Mouse (Mus musculus): ENCODE results near the gene Fndc1.

Gene Fndc1

GRCm38 (mm10) chr17:7821553-7822186 is 5.4 kb downstream of the Fndc1 start:
- in situ Hi-C loops (cut with MboI; ENCODE audit: low sequenced_read_pairs): loop anchor here (25.0 kb wide), 1 partner anchor 534 kb away; no protein-coding TSS in a partner anchor

DNA sequence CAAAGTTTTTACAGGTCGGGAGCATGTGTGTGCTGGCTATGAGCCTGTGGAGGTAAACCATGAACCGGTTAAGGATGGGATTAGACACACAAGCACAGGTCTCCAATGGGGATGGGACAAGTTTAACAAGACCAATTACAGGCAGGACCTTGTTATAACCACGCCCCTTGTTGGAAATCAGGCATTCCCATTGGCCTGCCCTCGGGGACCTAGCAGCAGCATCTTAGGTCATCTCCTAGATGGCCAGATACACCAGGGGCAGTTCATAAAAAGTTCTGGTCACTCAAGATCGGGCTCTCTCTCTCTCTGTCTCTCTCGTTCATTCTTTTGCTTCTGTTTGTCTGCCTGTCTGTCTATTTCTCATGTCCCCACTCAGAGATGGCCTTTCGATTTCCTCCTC is 6.9 kb downstream of the Fndc1 start:
- in situ Hi-C loops (cut with MboI; ENCODE audit: low sequenced_read_pairs): loop anchor here (25.0 kb wide), 1 partner anchor 533 kb away; no protein-coding TSS in a partner anchor

DNA sequence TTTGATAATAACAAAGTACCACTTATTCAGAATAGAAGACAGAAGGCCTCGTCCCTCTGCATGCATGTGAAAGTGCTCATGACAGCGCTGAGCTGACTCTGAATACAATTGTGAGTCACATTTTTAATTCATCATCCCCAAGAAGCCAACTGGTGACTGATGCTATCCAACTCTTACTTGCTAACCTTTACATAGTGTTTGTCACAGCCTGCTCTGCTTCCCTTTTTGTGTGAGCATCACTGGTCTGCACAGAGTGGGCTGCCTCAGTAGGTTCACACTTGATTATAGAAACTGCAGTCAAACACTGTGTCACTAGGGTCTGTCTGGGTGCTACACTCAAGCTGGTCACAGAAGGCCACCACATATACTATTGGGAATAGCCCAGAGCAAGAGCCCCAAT is 10.5 kb downstream of the Fndc1 start:
- in situ Hi-C loops (cut with MboI; ENCODE audit: low sequenced_read_pairs): loop anchor here (25.0 kb wide), 1 partner anchor 529 kb away; no protein-coding TSS in a partner anchor

- in situ Hi-C loops (cut with MboI; ENCODE audit: low sequenced_read_pairs): loop anchor here (25.0 kb wide), 1 partner anchor 527 kb away; no protein-coding TSS in a partner anchor
Observed at GRCm38 (mm10) chr17:7814433-7814832, 12.7 kb downstream of the Fndc1 start.

DNA sequence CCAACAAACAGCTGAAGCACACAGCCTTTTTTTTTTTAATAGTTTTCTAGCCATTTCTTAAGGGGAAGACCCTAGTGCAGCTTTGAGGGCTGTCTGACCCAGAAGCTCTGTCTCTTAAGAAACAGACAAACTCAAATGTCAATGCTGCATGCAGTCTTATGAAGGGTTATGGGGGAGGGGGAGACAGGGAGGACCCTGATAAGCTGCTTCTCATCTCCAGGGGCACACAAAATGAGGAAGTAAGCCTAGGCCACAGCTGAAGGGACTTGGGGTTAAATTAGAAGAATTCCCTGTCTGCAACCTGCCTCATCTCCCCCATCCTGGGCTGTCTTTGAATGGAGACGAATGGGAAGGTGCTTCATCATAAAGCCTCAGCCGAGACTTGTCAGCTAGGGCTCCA is 19.1 kb downstream of the Fndc1 start:
- in situ Hi-C loops (cut with MboI; ENCODE audit: low sequenced_read_pairs): loop anchor here (25.0 kb wide), 1 partner anchor 521 kb away; no protein-coding TSS in a partner anchor

GRCm38 (mm10) chr17:7805105-7805504 is 22.0 kb downstream of the Fndc1 start:
- in situ Hi-C loops (cut with MboI; ENCODE audit: low sequenced_read_pairs): loop anchor here (25.0 kb wide), 1 partner anchor 518 kb away; no protein-coding TSS in a partner anchor

GRCm38 (mm10) chr17:7802483-7802882 is 24.6 kb downstream of the Fndc1 start:
- in situ Hi-C loops (cut with MboI; ENCODE audit: low sequenced_read_pairs): loop anchor here (25.0 kb wide), 1 partner anchor 515 kb away; no protein-coding TSS in a partner anchor

DNA sequence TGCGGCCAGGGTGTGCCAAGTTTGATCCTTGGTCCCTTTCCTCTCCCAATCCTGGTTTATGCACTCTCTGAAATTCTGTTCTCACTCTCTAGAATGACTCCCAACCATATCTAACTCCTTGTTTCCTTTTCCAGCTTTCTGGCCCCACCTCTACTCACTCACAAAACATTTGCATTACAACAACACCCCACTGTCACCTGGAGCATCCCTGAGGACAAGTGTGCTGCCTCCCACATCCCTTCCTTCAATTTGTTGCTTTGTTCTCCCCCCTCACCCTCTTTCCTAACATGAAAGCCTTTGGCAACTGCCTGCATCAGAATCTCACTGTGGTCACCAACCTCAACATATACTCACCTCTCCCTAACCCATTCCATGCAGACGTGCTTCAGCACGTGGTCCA is 27.2 kb downstream of the Fndc1 start:
- in situ Hi-C loops (cut with MboI; ENCODE audit: low sequenced_read_pairs): loop anchor here (25.0 kb wide), 1 partner anchor 513 kb away; no protein-coding TSS in a partner anchor

- in situ Hi-C loops (cut with MboI; ENCODE audit: low sequenced_read_pairs): no loop called here
Observed at GRCm38 (mm10) chr17:7795584-7795983, 31.5 kb downstream of the Fndc1 start.

GRCm38 (mm10) chr17:7795168-7795567 is 31.9 kb downstream of the Fndc1 start:
- in situ Hi-C loops (cut with MboI; ENCODE audit: low sequenced_read_pairs): no loop called here

GRCm38 (mm10) chr17:7794093-7794492 is 33.0 kb downstream of the Fndc1 start:
- in situ Hi-C loops (cut with MboI; ENCODE audit: low sequenced_read_pairs): no loop called here

DNA sequence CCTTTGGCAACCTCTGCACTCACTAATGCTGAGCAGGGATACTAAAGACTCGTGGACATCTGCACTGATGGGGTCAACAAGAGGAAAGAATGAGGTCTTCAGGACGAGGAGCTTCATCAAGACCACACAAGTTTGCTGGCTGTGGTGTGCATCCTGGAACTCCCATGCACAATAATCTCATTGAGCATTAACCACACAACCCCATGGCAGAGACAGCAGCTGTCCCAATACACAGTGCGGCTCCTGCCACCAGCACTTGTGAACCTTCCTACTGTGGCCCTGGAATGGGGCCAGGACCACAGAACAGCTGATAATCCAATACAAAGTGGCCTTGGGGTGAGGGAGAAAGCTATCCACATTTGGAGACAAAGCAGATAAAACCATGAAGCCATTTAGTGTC is 36.6 kb downstream of the Fndc1 start:
- in situ Hi-C loops (cut with MboI; ENCODE audit: low sequenced_read_pairs): no loop called here

DNA sequence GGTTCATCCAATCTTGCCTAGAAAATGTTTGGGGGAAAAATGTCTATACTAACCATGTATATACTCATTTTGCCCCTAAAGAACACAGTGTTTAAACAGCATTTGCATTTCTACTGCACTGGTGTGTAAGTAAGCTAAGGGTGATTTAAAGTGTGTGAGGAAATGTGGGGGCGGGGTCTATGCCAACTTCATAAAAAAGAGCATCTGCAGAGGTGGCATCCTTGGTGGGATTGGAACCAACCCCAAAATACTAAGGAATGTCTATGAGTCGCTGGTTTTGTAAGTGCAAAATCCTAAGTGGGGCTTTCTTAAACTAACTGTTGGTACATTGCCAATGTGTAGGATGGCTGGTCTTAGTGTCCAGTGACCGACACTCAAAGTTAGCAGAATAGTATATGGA is 53.0 kb downstream of the Fndc1 start:
- in situ Hi-C loops (cut with MboI; ENCODE audit: low sequenced_read_pairs): no loop called here

DNA sequence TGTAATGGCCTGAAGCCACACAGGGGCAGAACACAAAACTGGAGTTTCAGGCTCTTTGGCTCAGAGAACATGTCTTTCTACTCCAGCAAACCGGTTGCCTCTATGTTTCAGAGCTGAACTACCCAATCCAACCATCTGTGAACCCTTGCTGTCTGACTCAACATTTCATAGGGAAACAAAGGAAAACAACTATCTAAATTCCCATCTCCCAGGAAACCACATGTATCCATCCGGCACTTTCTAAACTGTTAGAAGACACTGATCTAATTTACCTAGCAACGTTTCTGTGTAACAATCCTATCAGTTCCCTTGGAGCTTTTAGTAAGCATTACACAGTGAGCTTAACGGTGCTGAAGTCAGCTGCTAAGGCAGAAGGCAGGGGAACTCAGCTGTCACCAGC is 67.3 kb downstream of the Fndc1 start:
- in situ Hi-C loops (cut with MboI; ENCODE audit: low sequenced_read_pairs): no loop called here

DNA sequence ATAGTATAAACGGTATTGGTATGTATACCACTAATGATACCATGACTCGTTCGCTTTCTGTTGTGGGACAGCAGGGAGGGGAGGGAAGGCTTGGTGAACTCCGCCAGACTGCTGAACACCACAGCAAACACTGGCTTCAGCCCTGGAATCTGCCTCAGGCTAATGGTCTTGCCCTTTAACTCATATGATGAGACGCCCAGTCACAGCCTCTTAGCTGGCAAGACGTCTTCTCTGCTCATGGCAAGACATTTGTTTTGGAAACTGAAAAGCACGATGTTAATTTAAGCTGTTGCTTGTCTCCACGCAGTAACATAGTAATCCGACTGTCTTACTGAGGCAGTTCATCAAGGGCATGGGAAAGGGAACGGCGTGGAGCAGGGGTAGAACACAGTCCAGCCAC is 72.1 kb downstream of the Fndc1 start:
- in situ Hi-C loops (cut with MboI; ENCODE audit: low sequenced_read_pairs): no loop called here

DNA sequence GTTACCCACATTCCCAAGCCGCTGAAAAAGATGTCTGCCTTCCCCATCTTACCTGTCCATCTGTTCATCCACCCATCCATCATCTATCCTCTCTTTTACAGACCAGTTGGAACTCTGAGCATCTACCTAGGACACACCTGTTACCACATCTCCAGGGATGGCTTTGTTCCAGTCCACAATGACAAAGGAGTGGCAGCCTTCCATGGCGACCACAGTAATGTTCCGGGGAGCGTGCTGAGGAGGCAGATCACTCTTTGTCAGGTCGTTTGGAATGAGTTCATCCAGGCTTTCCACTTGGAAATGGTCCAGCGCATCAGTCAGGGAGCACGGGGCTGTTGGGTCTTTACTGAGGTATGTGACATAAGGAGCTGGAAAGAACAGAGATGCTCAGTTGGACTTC is 73.7 kb downstream of the Fndc1 start:
- in situ Hi-C loops (cut with MboI; ENCODE audit: low sequenced_read_pairs): no loop called here

DNA sequence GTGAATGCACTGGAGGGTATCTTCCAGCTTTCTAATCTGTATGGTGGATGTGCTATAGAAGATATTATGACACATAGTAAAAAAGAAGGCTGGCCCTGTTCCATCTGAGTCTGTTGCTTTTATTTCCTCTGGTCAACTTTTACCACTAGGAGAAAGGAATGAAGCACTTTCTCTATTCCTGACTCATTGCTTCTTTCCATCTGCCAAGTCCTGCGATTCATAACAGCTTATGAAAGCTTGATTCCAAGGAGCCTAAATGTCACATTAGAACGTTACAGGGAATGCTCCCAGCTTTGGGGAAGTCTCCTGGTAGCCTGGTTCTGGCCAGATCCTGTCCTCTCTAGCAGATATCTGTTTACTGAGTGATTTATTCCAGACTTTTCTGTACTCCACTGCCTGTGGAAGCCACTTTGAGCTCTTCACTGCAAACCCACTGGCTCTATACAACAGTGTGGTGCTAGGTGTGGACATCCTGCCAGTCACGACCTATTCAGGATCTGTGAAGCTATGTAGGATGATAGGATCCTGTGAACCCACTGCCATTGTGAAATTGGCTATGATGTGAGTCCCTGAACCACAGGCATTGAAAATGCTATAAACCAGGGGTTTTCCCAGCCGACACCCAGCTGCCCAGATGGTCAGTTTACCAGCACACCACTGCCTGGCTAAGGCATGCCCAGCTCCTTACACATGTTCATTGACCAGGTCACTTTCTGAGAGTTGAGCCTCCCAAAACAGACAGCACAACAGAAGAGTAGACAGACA is 77.9 kb downstream of the Fndc1 start:
- in situ Hi-C loops (cut with MboI; ENCODE audit: low sequenced_read_pairs): no loop called here

- in situ Hi-C loops (cut with MboI; ENCODE audit: low sequenced_read_pairs): no loop called here
Observed at GRCm38 (mm10) chr17:7746841-7747240, 80.3 kb downstream of the Fndc1 start.

GRCm38 (mm10) chr17:7744976-7745375 is 82.1 kb downstream of the Fndc1 start:
- in situ Hi-C loops (cut with MboI; ENCODE audit: low sequenced_read_pairs): no loop called here

DNA sequence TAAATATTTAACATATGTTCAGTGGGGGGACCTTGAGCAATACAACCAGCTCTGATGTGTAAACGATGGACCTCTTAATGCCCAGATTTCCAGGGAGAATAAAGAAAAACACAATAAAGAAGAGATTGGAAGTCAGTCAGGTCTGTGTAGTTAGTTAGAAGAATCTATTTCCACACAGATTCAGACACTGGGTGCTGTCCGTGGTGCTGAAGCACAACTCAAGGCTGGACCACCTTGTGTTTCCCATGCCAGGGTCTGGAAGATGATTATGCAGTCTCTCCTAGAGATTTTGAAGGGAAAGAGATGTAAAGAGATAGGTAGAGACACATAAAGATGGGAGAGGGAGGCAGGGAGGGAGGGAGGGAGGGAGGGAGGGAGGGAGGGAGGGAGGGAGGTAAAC is 86.1 kb downstream of the Fndc1 start:
- in situ Hi-C loops (cut with MboI; ENCODE audit: low sequenced_read_pairs): no loop called here

DNA sequence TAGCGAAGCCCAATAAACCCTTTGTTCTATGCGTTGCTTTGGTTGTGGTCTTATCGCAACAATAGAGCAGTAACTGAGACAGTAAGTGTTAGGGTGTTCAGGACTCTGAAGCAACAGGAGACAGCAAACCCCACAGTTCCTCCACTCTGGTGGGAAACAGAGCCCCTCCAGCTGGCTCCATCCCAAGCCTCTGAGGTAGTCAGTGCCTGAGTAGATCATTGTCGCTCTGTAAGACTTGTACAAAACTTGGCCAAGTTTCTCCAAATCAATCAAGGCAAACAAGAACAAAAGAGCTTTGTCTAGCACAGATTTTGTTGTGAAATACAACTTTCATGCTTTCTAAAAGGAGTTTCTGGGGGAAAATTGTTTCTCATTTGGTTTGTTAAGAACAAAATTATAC is 104.1 kb downstream of the Fndc1 start:
- in situ Hi-C loops (cut with MboI; ENCODE audit: low sequenced_read_pairs): no loop called here

- in situ Hi-C loops (cut with MboI; ENCODE audit: low sequenced_read_pairs): no loop called here
Observed at GRCm38 (mm10) chr17:7718886-7719285, 108.2 kb downstream of the Fndc1 start.
